Mouse (Mus musculus) cerebellum, adult 18-20 months (tissue): ENCODE results near the gene Acvrl1.

Experiments used
- DNase-seq, 2 experiments: peaks; one replicate each; pipeline ENCODE4 v3.0.0; 2021

The Acvrl1 gene

DNA sequence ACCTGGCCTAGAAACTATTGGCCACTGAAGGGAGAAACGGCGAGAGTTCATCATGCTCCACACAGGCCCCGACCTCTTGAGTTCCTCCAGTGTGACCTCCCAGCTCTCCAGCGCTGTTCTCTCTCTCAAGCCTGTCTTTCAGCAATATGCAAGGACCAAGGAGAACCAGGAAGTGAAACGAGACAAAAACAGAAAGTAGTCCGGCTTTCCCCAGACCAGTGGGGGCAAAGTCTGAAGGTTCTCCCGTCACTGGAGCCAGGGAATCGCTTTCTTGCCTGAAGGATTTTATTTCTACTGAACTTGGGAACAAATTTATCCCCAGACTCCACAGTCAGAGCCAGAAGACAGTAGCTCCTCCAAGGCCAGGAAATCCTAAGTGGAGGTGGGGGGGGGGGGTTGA is 16.5 kb downstream of the Acvrl1 start:
- DNase-seq = no peak

DNA sequence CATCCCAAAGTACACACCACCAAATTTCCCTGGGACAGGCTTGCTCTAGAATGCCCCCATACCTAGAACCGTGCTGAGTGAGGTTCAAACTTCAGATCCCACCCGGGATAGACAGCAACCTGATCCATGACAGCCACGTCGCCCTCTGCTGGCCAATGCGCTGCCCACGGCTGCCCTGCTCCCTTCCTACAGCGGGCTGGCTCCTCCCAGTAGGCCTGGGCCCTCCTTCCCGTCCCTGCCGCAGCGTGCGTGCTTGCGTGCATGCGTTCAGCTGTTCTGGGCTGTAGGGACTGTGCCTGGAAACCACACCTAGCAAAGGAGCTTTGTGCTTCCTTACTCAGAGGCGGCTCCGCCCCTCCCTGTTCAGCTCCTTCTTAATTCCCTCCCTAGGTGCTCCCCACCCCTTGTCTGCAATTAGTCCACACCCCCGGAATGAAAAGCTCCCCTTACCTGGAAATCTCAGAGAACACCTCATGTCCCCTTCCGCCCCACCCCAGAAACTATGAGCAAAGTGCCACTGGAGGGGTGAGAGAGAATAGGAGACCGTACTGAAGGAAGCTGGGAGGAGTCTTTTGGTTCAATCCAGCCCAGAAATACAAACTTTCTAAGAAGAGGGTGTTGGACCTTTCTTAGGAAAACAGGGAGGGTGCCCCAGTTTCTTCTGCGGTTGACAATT is 17.2 kb downstream of the Acvrl1 start:
- DNase-seq = peak; percentile 91 to 95

DNA sequence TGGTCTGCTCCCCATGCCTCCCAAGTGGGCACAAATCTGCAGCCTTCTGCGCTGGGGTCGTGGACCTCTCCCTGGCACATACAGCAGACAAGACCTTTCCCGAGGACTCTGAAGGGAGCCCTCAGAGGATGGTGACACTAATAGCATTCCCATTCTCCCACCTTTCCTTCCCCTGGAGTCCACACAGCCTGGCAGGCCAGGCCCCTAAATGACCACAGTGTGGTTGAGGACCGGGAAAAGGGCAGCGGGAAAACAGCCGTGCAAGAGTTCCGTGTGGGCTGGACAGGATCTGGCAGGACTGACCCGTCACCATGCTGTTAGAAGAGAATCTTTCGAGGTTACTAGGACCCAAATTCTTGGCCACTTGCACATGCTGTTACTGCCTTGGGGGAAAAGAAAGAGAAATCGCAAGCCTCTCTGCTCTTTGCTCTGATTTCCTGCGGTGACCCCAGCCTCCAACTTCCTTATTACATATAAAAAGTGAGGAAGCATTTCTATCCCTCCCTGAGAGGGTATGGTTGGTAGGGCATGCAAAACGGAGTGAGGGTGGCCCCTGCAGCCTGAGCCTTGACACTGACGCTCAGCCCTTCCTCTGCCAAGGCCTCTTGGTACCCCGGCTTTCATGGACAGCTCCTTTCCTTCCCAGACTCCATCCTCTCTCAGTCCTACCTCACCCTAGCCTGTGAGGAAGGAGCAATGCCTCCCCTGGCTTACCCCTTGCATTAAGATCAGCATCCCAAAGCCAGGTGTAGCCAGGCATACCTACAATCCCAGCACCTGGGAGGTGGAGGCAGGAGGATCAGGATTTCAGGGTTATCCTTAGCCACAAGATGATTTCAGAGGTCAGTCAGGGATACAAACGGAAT is 18.0 kb downstream of the Acvrl1 start:
- DNase-seq = no peak

DNA sequence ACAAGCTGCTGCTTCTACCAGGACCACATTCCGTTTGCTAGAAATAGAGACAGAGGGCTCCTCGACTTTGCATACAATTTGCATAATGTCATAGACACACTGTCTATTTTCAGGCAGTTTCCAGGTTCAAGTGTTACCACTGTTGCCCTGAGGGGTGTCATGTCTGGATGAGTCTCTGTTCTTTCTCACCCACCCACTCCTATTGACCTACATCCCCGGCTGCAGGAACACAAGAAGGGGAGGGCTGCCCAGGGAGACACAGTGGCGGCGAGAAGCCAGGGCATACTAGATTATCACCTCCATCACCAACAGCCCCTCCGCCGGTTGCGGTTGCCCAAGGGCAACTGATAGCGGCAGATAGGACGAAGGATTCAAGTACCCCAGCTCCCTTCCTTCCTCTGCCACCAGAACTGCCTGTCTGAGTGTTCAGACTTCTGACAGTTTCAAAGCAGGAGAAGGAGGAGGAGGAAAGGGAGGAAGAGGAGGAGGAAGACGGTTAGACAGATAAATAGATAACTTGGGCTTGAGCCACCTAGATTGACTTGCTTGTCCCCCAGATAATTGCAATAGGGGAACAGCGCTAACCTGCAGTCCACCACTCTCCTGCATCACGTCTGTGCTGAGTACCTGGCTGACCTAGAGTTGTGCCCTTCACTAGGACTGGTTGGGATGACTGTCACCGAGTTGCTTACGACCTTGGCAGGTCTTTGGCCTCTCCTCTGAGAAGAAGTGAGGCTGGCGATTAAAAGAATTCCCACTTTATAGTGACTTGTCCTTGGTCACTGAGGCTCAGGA is 19.0 kb downstream of the Acvrl1 start:
- no peak for DNase-seq

DNA sequence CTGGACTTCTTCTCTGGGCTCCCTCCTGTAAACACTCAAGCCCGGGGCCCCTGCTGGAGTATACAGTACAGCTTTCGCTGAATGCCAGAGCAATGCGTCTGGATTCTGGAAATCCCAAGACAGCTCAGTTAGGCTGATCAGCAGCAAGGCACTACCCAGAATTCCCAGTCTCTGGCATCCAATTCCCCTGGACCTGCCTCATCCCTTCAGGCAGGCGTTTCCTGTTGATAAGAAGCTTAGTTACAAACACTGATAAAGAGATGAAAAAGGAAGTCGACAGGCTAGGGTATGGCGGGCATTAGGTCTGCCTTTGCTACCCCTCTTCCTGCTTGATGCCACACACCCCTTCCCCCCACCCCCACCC is 19.6 kb downstream of the Acvrl1 start:
- DNase-seq = no peak

DNA sequence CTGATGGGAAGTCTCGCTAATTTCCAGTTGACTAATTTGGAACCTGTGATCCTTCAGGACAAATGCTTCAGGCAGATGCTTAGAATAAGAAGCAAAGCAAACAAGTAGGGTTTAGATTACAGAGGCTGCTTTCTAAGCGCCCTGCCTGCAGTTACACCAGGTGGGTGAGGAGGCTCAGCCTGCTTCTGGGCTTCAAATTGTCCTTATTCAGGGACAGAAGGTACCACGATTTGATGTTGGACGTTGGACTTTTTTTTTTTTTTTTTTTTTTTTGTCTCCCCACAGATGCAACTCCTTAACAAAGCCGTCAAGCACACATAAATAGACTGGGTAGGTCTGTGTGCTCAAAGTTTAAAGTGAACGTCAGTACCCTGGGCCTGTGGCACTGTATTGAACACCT is 20.3 kb downstream of the Acvrl1 start:
- DNase-seq = no peak

DNA sequence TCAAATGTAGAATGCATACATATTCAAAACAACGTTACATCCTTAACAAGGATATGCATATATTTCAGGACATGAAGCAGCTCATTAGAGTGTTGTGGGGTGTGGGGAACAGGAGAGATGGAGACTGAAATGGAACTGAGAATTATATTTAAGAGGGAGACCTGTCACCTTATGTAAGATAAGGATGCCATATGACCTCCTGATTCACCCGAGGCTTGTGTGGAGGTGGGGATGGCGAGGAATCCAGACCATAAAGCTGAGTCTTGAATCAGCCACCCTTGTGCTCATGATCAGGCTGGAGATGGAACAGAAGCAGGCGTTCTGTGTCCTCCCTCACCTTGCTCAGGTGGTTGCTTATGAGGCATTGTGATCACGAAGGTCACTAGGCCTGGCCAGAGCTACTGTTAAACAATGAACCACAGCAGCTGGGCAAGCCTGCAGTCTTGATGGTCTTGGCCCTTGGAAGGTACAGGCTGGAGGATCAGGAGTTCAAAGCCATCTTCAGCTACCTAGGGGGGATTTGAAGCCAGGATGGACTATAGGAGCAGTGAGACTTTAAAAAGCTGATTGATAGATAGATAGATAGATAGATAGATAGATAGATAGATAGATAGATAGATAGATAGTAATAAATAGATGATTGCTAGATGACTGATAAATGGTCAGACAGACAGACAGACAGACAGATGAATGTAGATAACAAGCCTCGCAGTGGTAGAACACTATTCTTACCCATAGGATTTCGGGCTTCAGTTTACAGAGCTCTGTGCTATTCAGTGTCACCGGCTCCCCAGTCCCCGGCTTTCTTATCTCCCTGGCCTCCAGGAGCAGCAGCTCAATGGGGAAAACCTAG is 23.3 kb downstream of the Acvrl1 start:
- DNase-seq = no peak

DNA sequence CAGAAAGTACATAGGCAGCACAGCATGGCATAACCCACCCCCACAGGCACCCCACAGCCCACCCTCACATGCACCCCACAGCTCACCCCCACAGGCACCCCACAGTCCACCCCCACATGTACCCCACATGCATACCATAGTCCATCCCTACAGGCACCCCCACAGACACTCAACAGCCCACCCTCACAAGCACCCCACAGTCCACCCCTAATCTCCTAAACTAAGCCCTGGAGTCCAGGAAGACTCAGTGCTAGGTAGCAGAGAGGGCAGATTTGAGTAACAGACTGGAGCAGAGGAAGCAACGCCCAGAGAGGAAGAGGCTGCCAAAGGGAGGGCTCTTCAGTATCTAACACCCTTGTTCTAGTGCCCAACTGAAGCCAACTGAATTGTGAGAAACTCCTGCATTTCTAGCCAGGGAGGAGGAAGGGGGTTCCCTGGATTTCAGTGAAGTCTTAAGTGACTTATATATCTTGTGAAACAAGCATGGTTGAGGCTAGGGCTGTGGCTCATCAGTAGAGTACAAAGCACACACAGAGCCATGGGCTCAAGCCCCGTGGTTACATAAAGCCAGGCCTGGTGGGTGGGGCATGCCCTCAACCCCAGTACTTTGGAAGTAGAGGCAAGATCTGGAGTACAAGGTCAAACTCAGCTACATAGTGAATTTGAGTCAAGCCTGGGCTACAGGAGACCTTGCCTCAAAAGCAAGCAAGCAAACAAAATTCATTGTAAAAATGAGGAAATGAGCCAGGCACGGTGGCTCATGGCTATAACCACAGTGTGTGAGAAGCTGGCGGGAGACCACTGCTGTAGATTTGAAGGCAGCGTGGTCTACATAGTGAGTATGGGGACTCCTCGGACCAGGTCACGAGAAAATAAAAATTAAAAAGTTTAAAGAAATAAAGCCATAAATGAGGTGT is 26.6 kb downstream of the Acvrl1 start:
- DNase-seq = no peak

GRCm38 (mm10) chr15:101160128-101160527 is 31.8 kb downstream of the Acvrl1 start:
- DNase-seq = no peak

DNA sequence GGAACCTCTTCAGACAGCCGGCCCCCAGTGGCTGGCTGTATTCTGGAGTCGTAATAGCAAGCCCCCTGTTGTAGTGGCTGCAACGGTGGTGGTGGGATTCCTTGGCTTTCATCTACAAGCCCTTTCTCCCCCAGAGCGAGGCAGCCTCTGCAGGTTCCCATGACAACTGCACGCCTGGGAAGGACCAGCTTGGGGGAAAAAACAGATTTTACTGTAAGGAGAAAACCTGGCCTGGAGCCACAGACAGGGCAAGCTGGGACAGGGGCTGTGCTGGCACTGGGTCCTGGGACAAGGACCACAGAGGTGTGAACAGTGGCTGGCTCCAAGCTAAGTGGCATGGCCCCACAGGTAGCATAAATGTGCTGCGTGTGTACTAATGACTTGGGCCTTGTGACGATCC is 32.3 kb downstream of the Acvrl1 start:
- DNase-seq = no peak

DNA sequence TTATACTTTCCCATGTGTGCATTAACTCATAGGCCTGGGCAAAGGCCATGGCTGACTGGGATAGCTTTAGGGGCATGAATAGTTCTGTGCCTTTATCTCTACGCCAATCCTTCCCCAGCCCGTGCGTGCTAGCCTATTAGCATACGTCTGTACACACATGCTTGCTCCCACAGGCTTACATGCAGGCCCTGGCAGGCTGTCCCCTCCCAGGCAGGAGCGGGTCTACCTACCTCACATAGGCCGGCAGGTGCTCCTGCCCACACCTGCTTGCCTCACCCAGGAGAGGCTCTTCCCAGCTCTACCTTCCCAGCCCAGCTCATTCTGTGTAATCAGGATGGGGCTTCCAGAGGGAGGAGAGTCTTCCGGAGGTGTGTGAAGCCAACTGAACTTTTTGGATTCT is 33.2 kb downstream of the Acvrl1 start:
- DNase-seq = no peak

GRCm38 (mm10) chr15:101163056-101163458 is 34.7 kb downstream of the Acvrl1 start:
- no peak for DNase-seq

DNA sequence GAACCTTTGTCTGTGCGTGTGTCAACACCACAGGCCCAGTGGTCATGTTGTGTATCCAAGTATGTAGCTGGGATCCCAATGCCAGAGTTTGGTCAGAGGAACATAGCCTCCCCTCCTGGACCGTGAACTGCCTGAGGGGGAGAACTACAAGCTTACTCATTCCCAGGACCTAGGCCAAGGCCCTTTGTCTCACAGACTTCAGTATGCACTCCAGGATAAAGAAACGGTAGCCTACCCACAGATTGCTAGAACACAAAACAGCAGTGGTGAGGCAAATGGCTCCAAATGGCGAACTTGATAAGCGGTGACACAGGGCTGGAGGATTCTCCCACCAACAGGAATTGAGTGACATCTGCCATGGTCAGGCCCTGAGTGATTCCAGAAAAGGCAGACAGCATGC is 35.5 kb downstream of the Acvrl1 start:
- DNase-seq = no peak

- DNase-seq = no peak
Measured at GRCm38 (mm10) chr15:101164291-101164690, 36.0 kb downstream of the Acvrl1 start.

DNA sequence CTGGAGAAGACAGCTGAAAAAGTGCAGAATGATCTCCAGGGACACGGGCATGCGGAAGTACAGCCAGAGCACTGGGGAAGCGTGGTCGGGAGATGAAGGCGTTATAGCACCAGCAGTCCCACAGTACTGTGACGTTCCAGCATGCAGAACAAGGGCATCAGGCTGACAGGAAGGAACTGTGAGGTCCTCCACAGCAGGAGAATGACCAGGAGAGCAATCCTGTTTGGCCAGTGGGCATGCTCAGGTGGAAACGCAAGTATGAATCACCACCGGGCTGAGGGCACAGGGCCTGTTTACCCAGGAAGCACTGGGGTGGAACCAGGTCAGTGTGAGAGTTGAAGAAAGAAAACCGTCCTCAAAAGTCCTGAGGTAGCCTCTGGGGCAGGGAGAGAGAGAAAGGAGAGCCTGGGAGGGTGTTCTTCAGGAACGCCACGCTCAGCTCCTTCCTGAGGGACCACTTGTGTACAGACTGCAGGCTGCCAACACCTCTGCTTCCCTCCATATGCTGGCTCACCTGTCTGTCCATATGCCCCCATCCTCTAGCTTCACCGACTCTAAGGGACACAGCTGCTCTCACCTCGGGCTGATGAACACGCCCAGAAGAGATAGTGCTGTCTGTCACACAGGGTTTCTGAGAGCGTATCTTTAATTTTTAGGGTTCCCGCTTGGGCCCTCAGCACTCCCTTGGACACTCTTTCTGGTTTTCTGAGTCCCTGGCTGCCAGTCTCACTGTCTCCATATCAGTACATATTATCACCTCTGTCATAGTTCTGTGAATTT is 37.5 kb downstream of the Acvrl1 start:
- peak; percentile 45 to 47 for DNase-seq

DNA sequence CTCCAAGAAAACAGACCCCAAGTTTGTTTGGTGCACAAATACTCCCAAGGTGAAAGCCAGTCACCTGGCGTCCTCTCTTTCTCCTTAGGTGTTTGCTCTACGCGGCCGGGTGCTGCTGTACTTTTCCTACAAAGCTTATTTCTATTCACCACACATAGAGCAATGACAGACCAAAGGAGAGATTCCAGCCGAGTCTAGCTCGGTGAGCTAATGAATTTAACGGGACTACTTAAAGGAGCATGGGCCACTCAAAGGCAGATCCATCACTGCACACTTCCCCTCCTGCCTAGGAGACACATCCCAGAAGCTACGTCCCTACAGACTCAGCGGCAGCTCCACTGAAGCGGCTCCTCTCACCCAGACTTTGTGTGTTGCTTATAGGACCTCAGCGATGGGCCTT is 39.2 kb downstream of the Acvrl1 start:
- DNase-seq = no peak

GRCm38 (mm10) chr15:101169910-101170309 is 41.6 kb downstream of the Acvrl1 start:
- no peak for DNase-seq

DNA sequence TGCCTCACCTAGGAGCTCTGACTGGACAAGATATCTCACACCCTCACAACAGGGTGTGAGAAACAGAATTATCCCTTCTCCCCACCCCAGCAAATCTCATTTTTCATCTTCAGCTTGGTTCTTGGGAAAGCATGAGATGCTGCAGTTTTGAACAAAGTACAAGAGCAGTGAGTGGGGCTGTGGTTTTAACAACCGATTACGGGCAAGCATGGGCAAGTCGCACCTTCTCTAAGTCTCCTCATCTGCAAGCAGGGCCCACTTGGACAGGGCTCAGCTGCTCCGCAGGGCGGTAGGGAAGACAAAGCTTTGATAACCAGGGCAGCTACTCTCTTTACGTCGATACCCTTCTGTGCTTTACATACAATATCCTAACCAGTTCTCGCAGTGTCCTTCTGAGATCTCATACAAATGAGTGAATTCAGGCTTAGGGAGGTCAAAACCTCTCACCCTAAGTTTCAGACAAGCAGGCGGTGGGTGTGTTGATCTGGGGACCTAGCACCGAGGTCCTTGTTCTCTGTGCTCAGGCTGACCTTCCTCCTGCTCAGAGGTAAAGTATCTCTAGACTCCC is 42.2 kb downstream of the Acvrl1 start:
- no peak for DNase-seq

GRCm38 (mm10) chr15:101171272-101171671 is 43.0 kb downstream of the Acvrl1 start:
- DNase-seq = no peak

GRCm38 (mm10) chr15:101172016-101172415 is 43.7 kb downstream of the Acvrl1 start:
- no peak for DNase-seq
